In genomic region chr7:36476851-36477644, GRCm38 (mm10) we compare ENCODE assay signal across 14 mouse cellular contexts.
DNase-seq lines count a peak whose midpoint lies in the region; ATAC-seq and TF ChIP-seq lines count a peak whose summit lies in the region.
"Had no signal": no experiment of that assay in that cellular context is flagged by ENCODE, and none has a peak within 500 bp of the region (broad histone marks: within the 10 kb centered on the region; RNA-seq: fewer than 3 reads in every experiment).

No protein-coding gene starts in this region.

- H3K4me3 ChIP-seq in hindbrain, embryonic 12.5 days: no peak overlapping the region
- no peak overlapping the region for H3K4me3 ChIP-seq in hindbrain, embryonic 11.5 days (ENCODE audit: low read depth, low read length)
- no peak overlapping the region for H3K4me3 ChIP-seq in midbrain, embryonic 15.5 days
- H3K4me3 ChIP-seq in midbrain, embryonic 10.5 days: no peak overlapping the region
- H3K4me3 ChIP-seq in hindbrain, embryonic 14.5 days (replicated peaks; ENCODE audit: low read length): no peak overlapping the region
- H3K4me3 ChIP-seq in thymus, adult 2 months (ENCODE audit: control insufficient read depth, insufficient read depth, low read length): no peak overlapping the region
- H3K4me3 ChIP-seq: gastrocnemius, adult 2 months; heart, embryonic 12.5 days; liver, embryonic 12.5 days; midbrain, embryonic 12.5 days had no signal

- H3K9me3 ChIP-seq in hindbrain, embryonic 12.5 days (replicated peaks): no peaks in the 10 kb centered on the region
- no peaks in the 10 kb centered on the region for H3K9me3 ChIP-seq in hindbrain, embryonic 11.5 days (ENCODE audit: control insufficient read depth, low read length)
- no peaks in the 10 kb centered on the region for H3K9me3 ChIP-seq in midbrain, embryonic 15.5 days
- H3K9me3 ChIP-seq in midbrain, embryonic 10.5 days (replicated peaks): no peaks in the 10 kb centered on the region
- H3K9me3 ChIP-seq in hindbrain, embryonic 14.5 days (ENCODE audit: control insufficient read depth, low read length): no peaks in the 10 kb centered on the region
- H3K9me3 ChIP-seq: heart, embryonic 12.5 days; liver, embryonic 12.5 days; midbrain, embryonic 12.5 days had no signal

- no peaks in the 10 kb centered on the region for H3K27me3 ChIP-seq in hindbrain, embryonic 12.5 days
- H3K27me3 ChIP-seq in hindbrain, embryonic 11.5 days (ENCODE audit: control insufficient read depth, insufficient read depth, low read length): no peaks in the 10 kb centered on the region
- H3K27me3 ChIP-seq in midbrain, embryonic 15.5 days (replicated peaks): no peaks in the 10 kb centered on the region
- H3K27me3 ChIP-seq in midbrain, embryonic 10.5 days (ENCODE audit: low read depth, poor library complexity, severe bottlenecking): no peaks in the 10 kb centered on the region
- no peaks in the 10 kb centered on the region for H3K27me3 ChIP-seq in hindbrain, embryonic 14.5 days (ENCODE audit: control insufficient read depth, insufficient read depth, low read length)
- H3K27me3 ChIP-seq in thymus, adult 2 months (ENCODE audit: control insufficient read depth, insufficient read depth, low read length): no peaks in the 10 kb centered on the region
- H3K27me3 ChIP-seq: heart, embryonic 12.5 days; liver, embryonic 12.5 days; midbrain, embryonic 12.5 days had no signal

- H3K36me3 ChIP-seq in hindbrain, embryonic 12.5 days: no peaks in the 10 kb centered on the region
- H3K36me3 ChIP-seq in hindbrain, embryonic 11.5 days (ENCODE audit: control insufficient read depth, insufficient read depth, low read length): no peaks in the 10 kb centered on the region
- H3K36me3 ChIP-seq in midbrain, embryonic 15.5 days (replicated peaks): no peaks in the 10 kb centered on the region
- H3K36me3 ChIP-seq in midbrain, embryonic 10.5 days: no peaks in the 10 kb centered on the region
- no peaks in the 10 kb centered on the region for H3K36me3 ChIP-seq in hindbrain, embryonic 14.5 days (replicated peaks; ENCODE audit: control insufficient read depth, insufficient read depth)
- H3K36me3 ChIP-seq in thymus, adult 2 months (ENCODE audit: control insufficient read depth, insufficient read depth, low read length): no peaks in the 10 kb centered on the region
- H3K36me3 ChIP-seq: heart, embryonic 12.5 days; liver, embryonic 12.5 days; midbrain, embryonic 12.5 days had no signal

- peak overlapping the region; percentile 57; the same call in 1 of the 2 replicates for H3K27ac ChIP-seq in hindbrain, embryonic 12.5 days
- no peak overlapping the region for H3K27ac ChIP-seq in hindbrain, embryonic 11.5 days (ENCODE audit: low read depth, low read length)
- peak overlapping the region; percentile 51; the same call in 1 of the 2 replicates for H3K27ac ChIP-seq in midbrain, embryonic 15.5 days
- no peak overlapping the region for H3K27ac ChIP-seq in midbrain, embryonic 10.5 days (replicated peaks)
- H3K27ac ChIP-seq in hindbrain, embryonic 14.5 days: peak overlapping the region; percentile 58
- no peak overlapping the region for H3K27ac ChIP-seq in thymus, adult 2 months (ENCODE audit: control insufficient read depth, insufficient read depth, low read length)
- H3K27ac ChIP-seq: gastrocnemius, adult 2 months; liver, embryonic 12.5 days; midbrain, embryonic 12.5 days had no signal

- peaks cover 2% of the 10 kb centered on the region; the same call in 1 of the 2 replicates for H3K4me1 ChIP-seq in hindbrain, embryonic 12.5 days
- H3K4me1 ChIP-seq in hindbrain, embryonic 11.5 days (replicated peaks; ENCODE audit: control insufficient read depth, insufficient read depth, low read length): no peaks in the 10 kb centered on the region
- H3K4me1 ChIP-seq in midbrain, embryonic 15.5 days: peaks cover 5% of the 10 kb centered on the region
- H3K4me1 ChIP-seq in midbrain, embryonic 10.5 days: no peaks in the 10 kb centered on the region
- H3K4me1 ChIP-seq in hindbrain, embryonic 14.5 days (replicated peaks; ENCODE audit: control insufficient read depth, insufficient read depth, low read length): peaks cover 9% of the 10 kb centered on the region; the same call in 1 of the 2 replicates
- no peaks in the 10 kb centered on the region for H3K4me1 ChIP-seq in thymus, adult 2 months (replicated peaks; ENCODE audit: control insufficient read depth, insufficient read depth, low read length)
- H3K4me1 ChIP-seq: heart, embryonic 12.5 days; liver, embryonic 12.5 days had no signal

- no peak for TF ChIP-seq POLR2A in thymus, adult 2 months (IDR thresholded peaks at IDR 0.05; ENCODE audit: control insufficient read depth, extremely low read depth, insufficient read depth, low read length, poor library complexity)

- no peak for TF ChIP-seq CTCF in thymus, adult 2 months (IDR thresholded peaks at IDR 0.05; ENCODE audit: borderline replicate concordance, control insufficient read depth, extremely low read depth, insufficient read depth, low read length, poor library complexity)

- peak; percentile 26; the same call in 1 of the 2 replicates for ATAC-seq in hindbrain, embryonic 12.5 days (ENCODE audit: low FRiP score)
- no peak for ATAC-seq in hindbrain, embryonic 11.5 days (ENCODE audit: low FRiP score)
- ATAC-seq in midbrain, embryonic 15.5 days (replicated peaks): no peak; the same call in 1 of the 2 replicates
- ATAC-seq in hindbrain, embryonic 14.5 days (ENCODE audit: low FRiP score): 0 out of 2 replicates have a peak, but pooled peaks have one; percentile 40
- ATAC-seq: liver, embryonic 12.5 days; lung, postnatal 0 days had no signal

- H3K9ac ChIP-seq in hindbrain, embryonic 12.5 days: no peak overlapping the region
- no peak overlapping the region for H3K9ac ChIP-seq in hindbrain, embryonic 11.5 days (ENCODE audit: low read depth, low read length)
- H3K9ac ChIP-seq in midbrain, embryonic 15.5 days: no peak overlapping the region
- 0 out of 2 replicates have a peak overlapping the region, but pooled peaks have one; percentile 6 for H3K9ac ChIP-seq in hindbrain, embryonic 14.5 days
- H3K9ac ChIP-seq: heart, embryonic 12.5 days; liver, embryonic 12.5 days; midbrain, embryonic 12.5 days had no signal

- no peak for DNase-seq in hindbrain, embryonic 11.5 days (ENCODE audit: low spot score)
- no peak for DNase-seq in midbrain, embryonic 10.5 days (ENCODE audit: low spot score)
- DNase-seq in hindbrain, embryonic 14.5 days (ENCODE audit: low spot score): no peak
- peak; percentile 82 for DNase-seq in retina, postnatal 1 day
- DNase-seq in thymus, adult 2 months: no peak
- DNase-seq in adrenal gland, postnatal 4 days (ENCODE audit: low spot score in 2 of 2): no peak
- DNase-seq: adrenal gland, postnatal 10 days; gastrocnemius, adult 2 months had no signal

- 69% methylated on average over 22 of the region's 22 CpGs for WGBS in hindbrain, embryonic 12.5 days
- 75% methylated on average over 22 of the region's 22 CpGs for WGBS in hindbrain, embryonic 11.5 days
- 57% methylated on average over 22 of the region's 22 CpGs for WGBS in midbrain, embryonic 15.5 days
- 85% methylated on average over 22 of the region's 22 CpGs for WGBS in midbrain, embryonic 10.5 days
- 58% methylated on average over 22 of the region's 22 CpGs for WGBS in hindbrain, embryonic 14.5 days
- WGBS in thymus, adult 2 months: 90% methylated on average over 22 of the region's 22 CpGs

- H3K4me2 ChIP-seq in hindbrain, embryonic 12.5 days (replicated peaks): no peak overlapping the region
- H3K4me2 ChIP-seq in hindbrain, embryonic 11.5 days (replicated peaks; ENCODE audit: low read depth, low read length): no peak overlapping the region
- H3K4me2 ChIP-seq in midbrain, embryonic 15.5 days: peak overlapping the region; percentile 24; the same call in 1 of the 2 replicates
- H3K4me2 ChIP-seq in hindbrain, embryonic 14.5 days (replicated peaks): peak overlapping the region; percentile 34
- H3K4me2 ChIP-seq: heart, embryonic 12.5 days; liver, embryonic 12.5 days; midbrain, embryonic 12.5 days had no signal

Comparison
In these comparisons a context has a peak if more than half of its experiments do, and no peak if none do; other contexts are left out.
1. ATAC-seq: peak in hindbrain, embryonic 12.5 days (single experiment) and hindbrain, embryonic 14.5 days (single experiment); none in hindbrain, embryonic 11.5 days (single experiment) and midbrain, embryonic 15.5 days (single experiment).
2. H3K27ac ChIP-seq: peak in hindbrain, embryonic 12.5 days (single experiment), midbrain, embryonic 15.5 days (single experiment) and hindbrain, embryonic 14.5 days (single experiment); none in hindbrain, embryonic 11.5 days (single experiment), midbrain, embryonic 10.5 days (single experiment) and thymus, adult 2 months (single experiment).
3. H3K4me2 ChIP-seq: peak in midbrain, embryonic 15.5 days (single experiment) and hindbrain, embryonic 14.5 days (single experiment); none in hindbrain, embryonic 12.5 days (single experiment) and hindbrain, embryonic 11.5 days (single experiment).